ENCODE assay signal across 9 mouse cellular contexts in genomic region chr19:9110182-9110869, GRCm38 (mm10). TPM values are rescaled to one million over a fixed set of nuclear protein-coding genes. Genes with fewer than 3 reads are reported as not detected.
DNase-seq lines count a peak whose midpoint lies in the region; ATAC-seq and TF ChIP-seq lines count a peak whose summit lies in the region.
"Had no signal": no experiment of that assay in that cellular context is flagged by ENCODE, and none has a peak within 500 bp of the region (broad histone marks: within the 10 kb centered on the region; RNA-seq: fewer than 3 reads in every experiment).

No protein-coding gene starts in this region.

- intact Hi-C loops in heart, postnatal 36 days (cut with DNase I) = loop anchor here (1.0 to 2.0 kb wide), 4 partner anchors 28 to 266 kb away; no protein-coding TSS in a partner anchor

- peak; percentile 35; the same call in 1 of the 2 replicates for ATAC-seq in embryonic facial prominence, embryonic 12.5 days (ENCODE audit: insufficient number of reproducible peaks, insufficient read depth, low FRiP score, low TSS enrichment)
- ATAC-seq in lung, embryonic 15.5 days (ENCODE audit: borderline replicate concordance, extremely low read depth, low FRiP score, low TSS enrichment) = peak; percentile 62; the same call in 1 of the 2 replicates

- 47% methylated on average over 4 of the region's 4 CpGs for WGBS in embryonic facial prominence, embryonic 12.5 days
- WGBS in lung, embryonic 15.5 days = 39% methylated on average over 4 of the region's 4 CpGs

- no peak overlapping the region for H3K9ac ChIP-seq in embryonic facial prominence, embryonic 12.5 days
- no peak overlapping the region for H3K9ac ChIP-seq in lung, embryonic 15.5 days

- no peaks in the 10 kb centered on the region for H3K27me3 ChIP-seq in E14TG2a.4 (ENCODE audit: insufficient read depth, low read length)
- H3K27me3 ChIP-seq in embryonic facial prominence, embryonic 12.5 days = no peaks in the 10 kb centered on the region
- H3K27me3 ChIP-seq in lung, embryonic 15.5 days = no peaks in the 10 kb centered on the region

- peaks cover 23% of the 10 kb centered on the region for H3K36me3 ChIP-seq in E14TG2a.4 (ENCODE audit: insufficient read depth, low read length)
- H3K36me3 ChIP-seq in embryonic facial prominence, embryonic 12.5 days = peaks cover 14% of the 10 kb centered on the region; the same call in 1 of the 2 replicates
- H3K36me3 ChIP-seq in lung, embryonic 15.5 days = 0 out of 2 replicates have a peak, but pooled peaks cover 16% of the 10 kb centered on the region

- peak; percentile 76 for TF ChIP-seq CTCF in E14TG2a.4 (conservative IDR thresholded peaks at IDR 0.05; ENCODE audit: low read length)

- H3K9me3 ChIP-seq in E14TG2a.4 (ENCODE audit: low read length) = no peaks in the 10 kb centered on the region
- H3K9me3 ChIP-seq in embryonic facial prominence, embryonic 12.5 days = no peaks in the 10 kb centered on the region
- no peaks in the 10 kb centered on the region for H3K9me3 ChIP-seq in lung, embryonic 15.5 days

- no peak overlapping the region for H3K27ac ChIP-seq in embryonic facial prominence, embryonic 12.5 days
- H3K27ac ChIP-seq in lung, embryonic 15.5 days = no peak overlapping the region

- peaks cover 23% of the 10 kb centered on the region for H3K4me1 ChIP-seq in E14TG2a.4 (replicated peaks; ENCODE audit: low read depth, low read length)
- H3K4me1 ChIP-seq in embryonic facial prominence, embryonic 12.5 days = peaks cover 17% of the 10 kb centered on the region
- H3K4me1 ChIP-seq in lung, embryonic 15.5 days = peaks cover 18% of the 10 kb centered on the region

- no peak overlapping the region for H3K4me3 ChIP-seq in E14TG2a.4 (replicated peaks; ENCODE audit: low read length)
- H3K4me3 ChIP-seq in embryonic facial prominence, embryonic 12.5 days = no peak overlapping the region
- no peak overlapping the region for H3K4me3 ChIP-seq in lung, embryonic 15.5 days

- DNase-seq in adrenal gland, postnatal 14 days = peak; percentile 54
- DNase-seq in heart, postnatal 36 days = peak; percentile 39 to 49
- peak; percentile 47 to 67 for DNase-seq in kidney, postnatal 36 days
- DNase-seq in retina, adult 2 months (ENCODE audit: low read depth, low spot score) = peak; percentile 66
- DNase-seq in ovary, adult 18-20 months (ENCODE audit: low spot score) = no peak

- no peak overlapping the region for H3K4me2 ChIP-seq in embryonic facial prominence, embryonic 12.5 days (replicated peaks)
- no peak overlapping the region for H3K4me2 ChIP-seq in lung, embryonic 15.5 days

RNA-seq across cellular contexts. Expression of gene Scgb1a1, which starts 22.6 kb away (rescaled TPM):
- 4.4 TPM in 1 of 2 replicates, not detected in the other for total RNA-seq in adrenal gland, postnatal 14 days (2021)
- polyA plus RNA-seq in embryonic facial prominence, embryonic 12.5 days (2016; fragmentation: Nextera tagmentation; extraction: Ambion mirVana) = not detected in 2 replicates
- total RNA-seq in heart, postnatal 36 days (2021) = not detected
- 5.1 and 8.7 TPM in 2 replicates for polyA plus RNA-seq in lung, embryonic 15.5 days (2015; fragmentation: Nextera tagmentation; extraction: Ambion mirVana)
- total RNA-seq: gastrocnemius, adult 8-10 months had no signal

RNA-seq across cellular contexts. Expression of gene Asrgl1, which starts 25.1 kb away (rescaled TPM):
- total RNA-seq in adrenal gland, postnatal 14 days (2021) = 12.6 and 18.1 TPM in 2 replicates
- polyA plus RNA-seq in embryonic facial prominence, embryonic 12.5 days (2016; fragmentation: Nextera tagmentation; extraction: Ambion mirVana) = 16.4 and 17.6 TPM in 2 replicates
- 10 to 100 TPM; 24.3 to 28.4 TPM for total RNA-seq in heart, postnatal 36 days (2021)
- polyA plus RNA-seq in lung, embryonic 15.5 days (2015; fragmentation: Nextera tagmentation; extraction: Ambion mirVana) = 14.1 and 18.1 TPM in 2 replicates
